Mouse (Mus musculus) forebrain, embryonic 15.5 days (tissue): Measurements from ENCODE around the gene Gm11549. TPM values are rescaled to one million over a fixed set of nuclear protein-coding genes. Genes with fewer than 3 reads are reported as not detected.

Experiments used
- ATAC-seq: fragments of 200-750 bp; cut with Nextera tagmentation; replicated peaks from 2 replicates; pipeline ENCODE4 v1.8.0; 2017; ENCODE audit warnings: mild to moderate bottlenecking, moderate TSS enrichment, moderate library complexity
- H3K27ac ChIP-seq: fragments of 300-500 bp; sonication (generic); replicated peaks from 2 replicates; pipeline ENCODE4 v1.5.1; 2015; ENCODE audit warnings: mild to moderate bottlenecking, inconsistent platforms
- H3K27me3 ChIP-seq: fragments of 300-500 bp; sonication (generic); 2 replicates; pipeline ENCODE4 v1.6.1; 2015; ENCODE audit warnings: inconsistent platforms
- H3K36me3 ChIP-seq: fragments of 300-500 bp; sonication (generic); 2 replicates; pipeline ENCODE4 v1.6.1; 2015; ENCODE audit warnings: mild to moderate bottlenecking, inconsistent platforms
- H3K4me1 ChIP-seq: fragments of 300-500 bp; sonication (generic); 2 replicates; pipeline ENCODE4 v1.6.1; 2015; ENCODE audit warnings: inconsistent platforms
- H3K4me2 ChIP-seq: fragments of 300-500 bp; sonication (generic); replicated peaks from 2 replicates; pipeline ENCODE4 v1.6.1; 2015; ENCODE audit warnings: mild to moderate bottlenecking, inconsistent platforms
- H3K4me3 ChIP-seq: fragments of 300-500 bp; sonication (generic); 2 replicates; pipeline ENCODE4 v1.5.1; 2015; ENCODE audit warnings: mild to moderate bottlenecking, inconsistent platforms
- H3K9ac ChIP-seq: fragments of 300-500 bp; sonication (generic); replicated peaks from 2 replicates; pipeline ENCODE4 v1.6.1; 2015; ENCODE audit warnings: mild to moderate bottlenecking, inconsistent platforms
- H3K9me3 ChIP-seq: fragments of 300-500 bp; sonication (generic); 2 replicates; pipeline ENCODE4 v1.6.1; 2016; ENCODE audit warnings: inconsistent platforms
- WGBS: fragments of 180-500 bp; shearing (Covaris S2); methylation state at CpG from one replicate; pipeline ENCODE4 v1.1.7; 2015; ENCODE audit warnings: mixed read lengths; 5-methylcytosine and 5-hydroxymethylcytosine counted together
- polyA plus RNA-seq: library from polyadenylated mRNA; unstranded; fragments of >200 nt; fragmentation: Nextera tagmentation; extraction: Ambion mirVana; gene quantifications from 2 replicates; pipeline ENCODE4 v1.2.1, GENCODE M21; 2015

Gene Gm11549
- polyA plus RNA-seq, 1 experiment from 2014 or later, result 0.36 TPM

DNA sequence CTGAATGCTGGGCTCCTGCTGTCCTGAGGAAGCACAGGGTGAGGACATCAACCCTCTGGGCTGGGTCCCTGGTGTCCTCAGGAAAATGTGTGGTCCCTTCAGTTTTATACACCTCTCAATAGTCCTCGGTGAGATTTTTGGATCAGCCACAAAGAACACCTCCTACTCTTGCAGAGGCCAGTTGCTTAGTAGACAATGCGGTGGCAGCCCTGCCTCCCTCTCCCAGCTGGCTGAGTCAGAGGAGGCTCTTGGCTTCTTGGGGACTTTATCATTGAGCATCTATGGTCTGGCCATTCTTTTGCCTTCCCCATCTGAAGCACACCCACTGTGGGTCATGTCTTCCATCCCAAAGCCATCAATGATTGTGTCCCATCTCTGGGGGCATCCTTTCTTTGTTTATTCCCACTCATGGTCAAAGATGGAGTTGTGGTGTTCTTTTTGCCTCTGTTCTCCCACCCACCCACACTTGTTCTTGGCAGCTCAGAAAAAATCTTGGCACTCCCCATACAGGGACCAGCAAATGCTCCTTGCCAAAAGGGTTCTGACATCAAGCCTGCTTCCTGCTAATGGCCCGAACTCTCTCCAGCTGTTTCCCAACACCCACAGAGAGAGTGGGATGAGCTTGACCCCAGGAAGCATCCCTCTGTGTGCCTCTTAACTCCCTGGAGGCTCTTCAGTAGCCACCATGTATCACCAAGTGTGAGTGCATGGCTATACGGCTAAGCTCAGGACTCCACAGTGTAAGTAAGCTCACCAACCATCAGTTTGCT lies 16.3 kb upstream of the Gm11549 start:
- H3K36me3 ChIP-seq, result no peaks in the 10 kb centered on the region
- WGBS, result 88% methylated on average over 4 of the region's 4 CpGs
- H3K27ac ChIP-seq, result no peak overlapping the region
- H3K9ac ChIP-seq, result no peak overlapping the region
- H3K9me3 ChIP-seq, result no peaks in the 10 kb centered on the region
- no peak for ATAC-seq
- H3K4me1 ChIP-seq, result no peaks in the 10 kb centered on the region
- no peak overlapping the region for H3K4me2 ChIP-seq
- H3K4me3 ChIP-seq, result no peak overlapping the region
- H3K27me3 ChIP-seq, result no peaks in the 10 kb centered on the region

DNA sequence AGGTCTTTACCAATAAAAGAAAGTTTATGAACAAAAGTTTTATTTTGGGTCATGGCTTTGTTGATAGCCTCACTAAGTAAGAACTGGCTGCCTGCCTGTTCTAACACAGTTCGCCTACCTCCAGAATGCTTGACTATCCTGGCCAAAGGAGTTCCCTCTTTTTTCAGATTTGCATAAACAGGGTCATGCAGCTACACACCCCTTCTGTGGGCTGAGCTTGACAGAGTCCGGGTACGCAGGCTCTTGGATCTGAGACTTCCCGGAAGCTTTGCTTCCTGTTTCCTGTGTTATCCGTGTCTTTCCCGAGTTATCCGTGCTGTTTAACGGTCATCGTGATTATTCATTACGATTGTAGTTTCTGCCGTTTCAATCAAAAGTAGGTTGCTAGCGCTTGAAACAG lies 14.4 kb upstream of the Gm11549 start:
- H3K9ac ChIP-seq, result no peak overlapping the region
- H3K4me2 ChIP-seq, result no peak overlapping the region
- H3K27me3 ChIP-seq, result no peaks in the 10 kb centered on the region
- no peak for ATAC-seq
- H3K9me3 ChIP-seq, result no peaks in the 10 kb centered on the region
- no peak overlapping the region for H3K4me3 ChIP-seq
- WGBS, result 91% methylated on average over 12 of the region's 12 CpGs
- H3K36me3 ChIP-seq, result no peaks in the 10 kb centered on the region
- H3K4me1 ChIP-seq, result peaks cover 12% of the 10 kb centered on the region
- no peak overlapping the region for H3K27ac ChIP-seq

DNA sequence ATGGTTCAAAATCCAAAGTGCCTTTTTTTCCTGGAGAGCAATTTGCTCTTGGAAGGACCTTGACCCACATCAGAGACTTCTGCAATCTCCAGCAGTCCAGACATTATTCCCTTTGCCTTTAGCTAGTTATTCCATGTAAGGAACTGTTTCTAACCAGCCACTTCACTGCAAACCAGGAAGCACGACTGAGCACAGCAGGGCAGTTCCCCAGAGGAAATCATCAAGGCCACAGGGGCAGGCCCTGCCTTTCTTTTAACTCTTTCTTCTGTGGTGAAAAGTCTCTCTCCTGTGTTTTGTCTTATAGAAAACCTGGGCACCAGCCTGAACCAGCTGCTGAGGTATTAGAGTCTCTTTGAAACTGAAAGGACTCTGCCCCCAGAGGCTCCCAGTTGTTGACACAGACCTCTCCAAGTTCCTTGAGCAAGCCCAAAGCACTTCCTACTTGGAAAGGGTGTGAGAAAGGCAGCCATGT lies 11.6 kb upstream of the Gm11549 start:
- Histone ChIP-seq H3K4me3 (no peak overlapping the region), H3K9me3 (no peaks in the 10 kb centered on the region), H3K27me3 (no peaks in the 10 kb centered on the region), H3K27ac (no peak overlapping the region), H3K9ac (no peak overlapping the region), H3K36me3 (no peaks in the 10 kb centered on the region), H3K4me1 (peaks cover 21% of the 10 kb centered on the region), H3K4me2 (no peak overlapping the region)
- no peak for ATAC-seq
- 0% methylated on average over 1 of the region's 1 CpGs for WGBS

DNA sequence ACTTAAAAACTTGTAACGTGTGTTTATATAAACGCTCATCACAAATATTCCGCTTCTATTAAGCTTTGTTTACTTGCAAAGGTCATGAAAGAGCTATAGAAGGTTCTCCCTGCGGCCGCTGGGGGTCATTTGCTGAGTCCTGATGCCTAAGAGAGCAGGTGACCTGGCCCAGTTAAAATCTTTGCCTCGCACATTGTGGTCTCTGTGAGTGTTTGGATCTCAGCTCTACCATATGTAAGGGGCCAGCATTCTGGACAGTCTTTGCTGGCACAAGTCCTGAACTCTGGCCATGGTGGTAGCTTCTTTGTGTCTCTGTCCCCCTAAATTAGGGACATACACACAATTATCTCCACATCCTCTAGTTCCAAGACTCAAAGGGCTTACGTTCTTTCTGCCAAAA lies 11.1 kb upstream of the Gm11549 start:
- no peak overlapping the region for H3K27ac ChIP-seq
- WGBS, result 40% methylated on average over 7 of the region's 7 CpGs
- no peak overlapping the region for H3K4me2 ChIP-seq
- H3K9me3 ChIP-seq, result no peaks in the 10 kb centered on the region
- H3K4me1 ChIP-seq, result peaks cover 21% of the 10 kb centered on the region
- ATAC-seq, result no peak
- H3K4me3 ChIP-seq, result no peak overlapping the region
- no peaks in the 10 kb centered on the region for H3K27me3 ChIP-seq
- H3K9ac ChIP-seq, result no peak overlapping the region
- H3K36me3 ChIP-seq, result no peaks in the 10 kb centered on the region

DNA sequence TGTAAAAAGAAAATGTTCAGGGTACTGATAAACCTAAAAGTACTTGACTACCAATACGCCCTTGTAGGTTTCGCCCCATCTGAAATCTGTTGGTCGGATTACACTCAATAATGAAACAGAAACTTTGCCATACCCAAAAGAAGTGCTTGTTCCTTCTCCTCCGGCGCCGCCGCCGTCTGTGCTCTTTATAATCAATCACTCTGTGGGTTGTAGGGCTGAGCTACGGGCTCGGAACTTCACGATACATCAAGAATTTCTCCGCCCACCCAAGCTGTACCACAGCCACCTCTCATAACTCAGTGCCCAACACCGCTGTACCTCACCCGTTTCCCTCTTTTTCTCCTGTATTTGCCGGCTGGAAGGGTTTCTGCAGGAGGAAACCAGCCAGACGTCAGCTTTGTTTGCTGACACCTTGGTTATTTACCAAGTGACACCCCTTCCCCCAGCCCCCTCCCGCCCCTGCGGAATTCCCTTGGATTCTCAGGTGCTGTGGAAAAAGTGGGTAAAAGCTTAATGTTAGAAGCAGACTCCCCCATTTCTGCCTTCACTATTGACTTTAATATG lies 10.4 kb upstream of the Gm11549 start:
- WGBS, result 21% methylated on average over 18 of the region's 18 CpGs
- no peak for ATAC-seq
- H3K9ac ChIP-seq, result no peak overlapping the region

DNA sequence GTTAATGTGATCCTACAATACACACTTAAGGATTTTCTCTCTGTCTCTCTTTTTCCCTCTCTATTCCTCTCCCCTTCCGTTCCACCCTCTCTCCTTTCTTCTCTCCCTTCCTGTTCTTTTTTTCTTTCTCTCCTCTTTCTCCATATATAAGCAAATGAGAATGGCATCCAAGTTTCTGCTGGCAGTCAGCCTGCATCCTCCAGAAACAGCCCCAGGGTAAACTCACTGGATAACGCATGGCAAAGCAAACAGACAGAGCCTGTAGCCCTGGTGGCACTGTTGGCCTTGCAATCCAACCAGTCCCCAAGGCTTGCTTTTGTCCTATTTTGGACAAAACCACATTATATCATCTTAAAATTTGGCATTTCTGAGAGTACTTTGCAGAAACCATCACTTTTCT lies 9.6 kb upstream of the Gm11549 start:
- WGBS, result 19% methylated on average over 2 of the region's 2 CpGs

More for the DNA sequence above, 10.4 kb upstream of the Gm11549 start:
- Histone ChIP-seq H3K9me3 (no peaks in the 10 kb centered on the region), H3K27me3 (no peaks in the 10 kb centered on the region), H3K36me3 (no peaks in the 10 kb centered on the region), H3K4me1 (peaks cover 21% of the 10 kb centered on the region), H3K4me3 (peak overlapping the region; percentile 19), H3K4me2 (peak overlapping the region; percentile 25), H3K27ac (no peak overlapping the region)

DNA sequence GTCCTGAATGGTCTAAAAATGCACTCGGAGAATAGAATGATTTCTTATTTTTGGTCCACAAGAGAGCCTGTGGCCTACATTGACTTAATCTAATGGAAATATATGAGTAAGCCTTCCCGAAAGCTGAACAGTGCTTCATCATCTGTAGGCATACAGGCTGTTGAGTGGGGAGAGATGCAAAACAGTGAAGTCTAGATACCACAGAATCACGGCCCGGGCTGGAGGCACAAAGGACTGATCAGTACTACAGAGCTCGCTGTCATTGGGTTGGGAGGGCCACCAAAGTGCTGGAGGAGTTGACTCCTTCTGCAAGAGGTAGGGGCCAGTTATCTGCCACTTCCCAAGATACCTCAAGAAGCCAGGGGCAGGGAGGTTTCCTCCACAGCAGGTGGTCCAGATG lies 9.2 kb upstream of the Gm11549 start:
- Histone ChIP-seq H3K9ac (no peak overlapping the region), H3K4me1 (peaks cover 21% of the 10 kb centered on the region), H3K27ac (no peak overlapping the region), H3K4me2 (no peak overlapping the region), H3K27me3 (no peaks in the 10 kb centered on the region), H3K9me3 (no peaks in the 10 kb centered on the region), H3K4me3 (no peak overlapping the region), H3K36me3 (no peaks in the 10 kb centered on the region)
- 73% methylated on average over 5 of the region's 5 CpGs for WGBS
- ATAC-seq, result peak; percentile 59

More for the DNA sequence above, 9.6 kb upstream of the Gm11549 start:
- Histone ChIP-seq H3K36me3 (no peaks in the 10 kb centered on the region), H3K27ac (no peak overlapping the region), H3K4me1 (peaks cover 21% of the 10 kb centered on the region), H3K9ac (no peak overlapping the region), H3K4me2 (no peak overlapping the region), H3K9me3 (no peaks in the 10 kb centered on the region), H3K27me3 (no peaks in the 10 kb centered on the region), H3K4me3 (no peak overlapping the region)
- peak; percentile 32; the same call in 1 of the 2 replicates for ATAC-seq

DNA sequence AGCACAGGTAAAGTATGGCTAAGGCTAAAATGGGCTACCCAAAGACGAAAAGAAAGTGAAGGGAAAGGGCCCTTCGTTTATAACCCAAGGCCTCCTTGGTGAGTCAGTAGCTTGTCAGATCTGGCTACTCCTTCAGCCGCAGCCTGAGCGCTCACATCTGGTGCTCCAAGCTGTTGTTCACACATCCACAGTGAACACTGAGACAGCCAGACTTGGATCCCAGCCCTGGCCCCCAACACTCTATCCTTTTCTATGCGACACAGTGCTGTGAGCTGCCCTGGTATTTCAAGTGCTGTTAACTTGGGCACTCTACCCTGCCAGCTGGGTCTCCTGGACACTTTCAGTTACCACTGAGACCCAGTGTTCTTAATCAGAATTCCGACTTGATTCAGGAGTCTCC lies 8.7 kb upstream of the Gm11549 start:
- Histone ChIP-seq H3K4me3 (no peak overlapping the region), H3K27me3 (no peaks in the 10 kb centered on the region), H3K4me1 (peaks cover 21% of the 10 kb centered on the region), H3K36me3 (no peaks in the 10 kb centered on the region), H3K9me3 (no peaks in the 10 kb centered on the region), H3K27ac (no peak overlapping the region), H3K4me2 (no peak overlapping the region), H3K9ac (no peak overlapping the region)
- 66% methylated on average over 6 of the region's 6 CpGs for WGBS
- ATAC-seq, result peak; percentile 89

DNA sequence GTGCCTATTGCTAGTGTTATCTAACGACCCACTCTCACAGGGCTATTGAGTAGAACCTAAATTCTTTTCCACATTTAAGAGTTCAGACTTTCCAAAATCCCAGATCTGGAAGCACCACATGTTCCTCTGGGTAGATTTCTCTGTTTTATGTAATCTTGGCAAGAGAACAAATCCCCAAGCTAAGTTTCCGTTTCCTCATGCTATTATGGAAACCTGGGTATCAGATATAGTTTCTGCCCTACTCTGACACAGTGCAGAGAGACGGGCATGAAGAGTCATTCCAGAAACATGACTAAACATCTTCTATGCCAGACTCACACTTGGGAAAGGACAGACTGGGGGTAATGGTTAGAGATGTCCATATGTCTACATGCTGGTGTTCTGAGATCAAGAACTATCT lies 2.9 kb upstream of the Gm11549 start:
- H3K27me3 ChIP-seq, result no peaks in the 10 kb centered on the region
- no peak overlapping the region for H3K4me3 ChIP-seq
- H3K9me3 ChIP-seq, result no peaks in the 10 kb centered on the region
- H3K27ac ChIP-seq, result no peak overlapping the region
- ATAC-seq, result no peak
- H3K4me1 ChIP-seq, result peaks cover 5% of the 10 kb centered on the region
- H3K9ac ChIP-seq, result no peak overlapping the region
- H3K36me3 ChIP-seq, result no peaks in the 10 kb centered on the region
- no peak overlapping the region for H3K4me2 ChIP-seq
- 88% methylated on average over 3 of the region's 3 CpGs for WGBS

DNA sequence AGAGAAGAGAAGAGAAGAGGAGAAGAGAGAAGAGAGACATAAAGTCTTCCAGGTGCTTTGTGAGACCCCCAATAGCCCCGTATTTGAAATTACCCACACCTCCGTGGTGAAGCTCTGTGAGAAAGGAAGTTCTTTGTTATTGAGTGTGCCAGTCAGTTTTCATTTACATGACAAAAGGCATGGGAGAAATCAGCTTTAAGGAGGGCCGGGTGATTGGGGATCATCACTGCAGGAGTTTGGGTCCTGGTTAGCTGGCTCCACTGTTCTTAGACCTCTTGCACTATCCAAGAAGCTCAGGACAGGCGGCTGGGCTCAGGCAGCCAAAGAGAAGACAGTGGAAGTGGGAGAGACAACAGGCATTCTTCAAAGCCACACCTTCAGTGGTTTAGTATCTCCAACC lies 524 bp upstream of the Gm11549 start:
- Histone ChIP-seq H3K36me3 (no peaks in the 10 kb centered on the region), H3K27ac (no peak overlapping the region), H3K4me3 (no peak overlapping the region), H3K4me1 (peaks cover 5% of the 10 kb centered on the region), H3K27me3 (no peaks in the 10 kb centered on the region), H3K4me2 (peak overlapping the region; percentile 97), H3K9me3 (no peaks in the 10 kb centered on the region), H3K9ac (no peak overlapping the region)
- 6% methylated on average over 4 of the region's 4 CpGs for WGBS
- no peak for ATAC-seq

DNA sequence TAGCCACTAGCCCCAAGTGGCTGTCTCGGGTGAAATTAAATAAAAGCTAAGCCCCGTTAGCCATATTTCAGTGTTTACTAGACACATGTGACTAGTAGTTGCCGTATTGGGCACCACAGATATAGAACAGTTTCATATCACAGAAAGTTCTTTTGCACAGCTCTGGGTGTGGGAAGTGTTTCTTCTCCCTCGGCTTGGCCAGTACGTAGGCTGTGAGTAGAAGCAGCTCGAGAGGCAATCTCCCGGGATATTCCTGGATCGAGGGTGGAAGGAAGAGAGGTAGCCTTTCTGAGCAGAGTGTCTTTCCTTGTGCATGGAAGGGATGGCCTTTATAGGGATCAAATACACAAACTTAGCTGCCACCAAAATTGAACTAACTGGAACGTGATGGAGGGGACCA lies 5.4 kb downstream of the Gm11549 start:
- Histone ChIP-seq H3K9ac (no peak overlapping the region), H3K27me3 (no peaks in the 10 kb centered on the region), H3K4me1 (peaks cover 4% of the 10 kb centered on the region), H3K4me2 (no peak overlapping the region), H3K27ac (no peak overlapping the region), H3K9me3 (no peaks in the 10 kb centered on the region), H3K36me3 (no peaks in the 10 kb centered on the region), H3K4me3 (no peak overlapping the region)
- WGBS, result 90% methylated on average over 9 of the region's 9 CpGs
- no peak for ATAC-seq

DNA sequence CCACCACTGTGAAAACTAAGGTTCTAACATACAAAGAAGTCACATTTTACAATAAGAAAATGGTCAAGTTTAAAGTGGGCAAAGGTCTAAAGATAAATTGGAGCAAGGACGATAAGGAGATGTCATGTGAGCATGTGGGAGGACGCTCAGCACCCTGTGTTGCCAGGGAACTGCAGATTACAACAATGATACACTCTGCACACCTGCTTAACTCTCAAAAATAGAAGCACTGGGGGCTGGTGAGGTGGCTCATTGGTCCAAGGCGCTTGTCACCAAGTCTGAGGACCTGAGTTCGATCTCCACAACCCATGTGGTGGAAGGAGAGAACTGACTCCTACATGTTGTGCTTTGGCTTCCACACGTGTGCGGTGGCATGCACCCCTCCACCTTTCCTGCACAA lies 10.1 kb downstream of the Gm11549 start:
- H3K9me3 ChIP-seq, result no peaks in the 10 kb centered on the region

More for the DNA sequence above, 10.1 kb downstream of the Gm11549 start:
- 93% methylated on average over 6 of the region's 6 CpGs for WGBS
- no peak overlapping the region for H3K4me2 ChIP-seq
- no peaks in the 10 kb centered on the region for H3K4me1 ChIP-seq
- no peak overlapping the region for H3K9ac ChIP-seq
- no peaks in the 10 kb centered on the region for H3K36me3 ChIP-seq
- no peaks in the 10 kb centered on the region for H3K27me3 ChIP-seq
- H3K4me3 ChIP-seq, result no peak overlapping the region
- ATAC-seq, result no peak
- H3K27ac ChIP-seq, result no peak overlapping the region
